Mouse (Mus musculus): Measurements from ENCODE around the gene Racgap1.

The Racgap1 gene

DNA sequence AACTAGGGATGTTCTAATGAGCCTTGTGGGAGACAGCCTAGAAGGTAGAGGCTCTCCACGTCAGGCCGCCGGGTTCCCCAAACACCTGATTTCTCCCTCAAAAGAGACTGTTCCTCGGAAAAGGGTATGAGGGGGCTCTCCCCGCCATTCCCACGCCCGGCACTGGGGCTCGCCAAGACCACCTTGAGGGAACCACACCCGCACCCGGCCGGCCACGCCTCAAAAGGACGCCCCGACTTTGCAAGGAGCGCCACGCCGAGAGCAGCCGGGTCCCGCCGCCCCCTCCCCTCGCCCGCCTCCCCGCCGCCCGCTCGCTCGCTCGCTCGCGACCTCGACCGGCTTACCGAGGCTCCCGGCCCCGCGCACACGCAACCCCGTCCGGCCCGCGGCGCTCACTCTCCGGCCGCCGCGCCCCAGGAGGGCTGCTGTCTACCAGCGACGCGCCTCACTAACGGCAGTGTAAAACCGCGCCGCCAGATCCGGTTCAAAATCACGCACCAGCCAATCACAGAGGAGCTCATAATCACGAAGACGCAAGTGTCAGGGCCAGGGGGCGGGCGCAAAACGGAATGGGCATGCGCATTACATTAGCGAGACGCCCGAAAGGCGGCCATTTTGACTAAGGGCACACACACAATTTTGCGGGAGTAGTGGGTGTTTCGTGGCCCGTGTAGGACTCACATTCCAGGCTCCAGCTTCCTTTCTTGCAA, at the start of gene Racgap1:
Gene Racgap1 (minus strand): TSS at position 494 of the 710 bp plus-strand sequence.
- DNase-seq, result peak; percentile 98

DNA sequence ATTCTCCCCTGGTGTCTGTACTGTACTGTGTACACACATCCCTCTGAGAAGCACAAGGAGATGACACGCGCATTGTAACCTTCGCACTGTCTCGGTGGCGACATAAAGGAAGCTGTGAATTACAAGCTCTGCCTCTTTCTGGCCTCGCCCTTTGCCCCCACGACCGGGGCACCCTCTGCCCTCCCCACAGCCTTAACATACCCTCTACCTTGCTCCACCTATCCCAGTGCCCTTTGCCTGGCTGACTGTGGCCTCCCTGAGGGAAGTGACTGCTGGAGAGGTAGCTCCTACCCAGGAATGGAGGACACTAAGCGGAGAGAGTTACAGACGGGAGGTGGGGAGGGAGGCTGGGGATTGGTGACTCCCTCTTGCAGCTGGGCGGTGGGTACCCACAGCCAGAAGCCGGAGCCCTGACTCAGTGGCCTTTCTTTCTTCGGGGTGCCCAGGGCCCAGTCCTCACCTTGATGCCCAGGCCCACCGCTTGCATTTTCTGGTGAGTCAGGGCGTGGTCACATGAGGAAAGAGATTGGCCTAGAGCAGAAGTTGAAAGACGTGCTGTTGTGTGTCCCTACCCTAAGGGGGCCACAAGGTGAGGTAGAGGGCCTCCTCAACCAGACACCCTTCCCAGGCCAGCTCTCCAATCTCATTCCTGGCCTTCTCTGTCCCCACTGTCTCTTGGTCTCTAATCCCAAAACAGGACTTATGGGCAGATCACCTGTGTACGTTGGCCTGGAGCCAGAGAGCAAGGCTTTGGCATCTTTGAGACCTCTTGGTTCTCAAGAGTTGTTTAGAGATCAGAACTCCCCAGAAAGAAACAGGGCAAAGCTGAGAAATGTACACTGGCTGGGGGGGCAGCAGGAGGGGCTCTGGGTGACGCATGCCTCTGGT, 49.0 kb upstream of the Racgap1 start:
- DNase-seq, result no peak

DNA sequence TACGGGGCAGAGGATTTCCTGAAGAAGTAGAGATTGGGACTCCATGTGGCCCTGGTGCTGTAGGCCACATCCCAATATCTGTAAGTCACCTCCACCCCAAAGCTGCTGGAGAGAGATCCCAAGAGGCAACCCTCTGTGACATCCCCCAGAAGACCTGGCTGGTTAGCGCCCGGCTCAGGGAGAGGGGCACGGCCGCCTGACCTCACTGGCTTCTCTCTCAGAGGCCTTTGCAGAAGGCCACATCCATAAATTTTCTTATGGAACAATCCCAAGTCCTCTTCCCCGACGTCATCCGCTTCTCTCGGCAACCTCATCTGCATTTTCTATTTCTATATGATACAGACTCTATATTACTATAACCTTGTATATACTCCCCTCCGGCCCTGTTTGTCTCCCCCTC, 48.3 kb upstream of the Racgap1 start:
- no peak for DNase-seq

DNA sequence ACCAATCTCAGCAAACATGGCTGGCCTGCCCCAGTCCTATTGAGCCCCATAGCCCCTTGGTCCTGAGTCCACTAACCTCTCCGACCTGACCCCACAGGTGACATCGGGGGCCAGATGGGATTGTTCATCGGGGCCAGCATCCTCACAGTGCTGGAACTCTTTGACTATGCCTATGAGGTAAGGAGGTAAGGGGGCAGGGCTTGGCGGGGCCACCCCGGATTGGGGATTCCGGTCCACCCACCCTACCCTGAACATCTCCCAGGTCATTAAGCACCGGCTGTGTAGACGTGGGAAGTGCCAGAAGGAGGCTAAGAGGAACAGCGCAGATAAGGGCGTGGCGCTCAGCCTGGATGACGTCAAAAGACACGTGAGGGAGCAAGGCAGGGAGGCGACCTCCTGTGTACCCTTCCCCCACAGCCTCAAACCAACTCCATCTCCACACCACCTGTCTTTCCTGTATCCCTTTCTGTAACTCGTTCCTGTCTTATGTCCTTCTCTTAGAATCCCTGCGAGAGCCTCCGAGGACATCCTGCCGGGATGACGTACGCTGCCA, 47.2 kb upstream of the Racgap1 start:
- DNase-seq, result no peak

DNA sequence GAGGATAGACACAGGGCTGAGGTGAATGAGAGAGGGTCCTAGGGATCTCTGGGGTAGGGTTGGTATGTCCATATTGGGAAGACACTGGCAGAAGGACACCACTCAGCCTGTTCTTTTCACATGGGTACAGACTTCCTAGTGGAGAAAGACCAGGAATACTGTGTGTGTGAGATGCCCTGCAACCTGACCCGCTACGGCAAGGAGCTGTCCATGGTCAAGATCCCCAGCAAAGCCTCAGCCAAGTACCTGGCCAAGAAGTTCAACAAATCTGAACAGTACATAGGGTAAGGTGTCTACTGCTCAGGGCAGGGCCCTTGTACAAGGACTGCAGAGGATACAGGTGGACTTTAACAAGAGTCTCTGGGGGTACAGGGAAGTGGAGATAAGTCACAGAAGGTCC, 45.9 kb upstream of the Racgap1 start:
- no peak for DNase-seq

DNA sequence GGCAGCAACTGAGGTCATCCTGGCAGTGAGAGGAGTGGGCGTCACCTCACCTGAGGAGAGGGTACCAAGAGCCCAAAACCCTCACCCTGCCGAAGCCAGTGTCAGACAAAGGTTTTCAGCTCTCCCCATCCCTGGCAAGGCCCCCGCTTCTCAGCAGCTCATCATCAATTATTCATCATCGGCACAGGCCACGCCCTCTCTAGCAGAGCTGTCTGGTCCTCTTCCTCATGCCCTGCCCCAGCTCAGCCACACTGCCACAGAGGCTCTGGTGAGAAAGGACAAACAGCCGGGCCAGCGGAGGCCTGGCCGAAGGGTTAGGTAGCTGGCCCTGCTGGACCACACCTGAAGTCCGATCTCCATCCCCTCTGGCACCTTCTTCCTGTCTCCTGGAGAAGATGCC, 40.5 kb upstream of the Racgap1 start:
- DNase-seq, result no peak

DNA sequence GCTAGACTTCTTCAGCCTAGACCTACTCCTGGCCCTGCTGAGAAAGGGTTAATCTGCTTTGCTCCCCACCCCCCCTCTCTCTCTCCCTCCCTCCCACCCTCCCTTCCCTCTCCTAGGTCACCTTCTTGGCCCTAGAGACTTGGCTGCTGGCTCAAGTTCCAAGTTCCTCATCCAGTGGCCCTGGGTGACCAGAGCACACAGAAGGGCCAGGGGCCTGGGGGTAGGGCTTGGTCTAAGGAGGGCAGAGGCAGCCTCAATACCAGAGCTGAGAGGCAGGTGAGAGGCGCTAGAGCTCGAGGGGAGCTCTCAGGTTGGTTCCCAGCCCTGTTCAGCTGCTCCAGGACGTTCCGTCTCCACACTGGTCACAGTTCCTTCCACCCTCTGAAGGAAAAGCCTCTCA, 39.5 kb upstream of the Racgap1 start:
- no peak for DNase-seq

DNA sequence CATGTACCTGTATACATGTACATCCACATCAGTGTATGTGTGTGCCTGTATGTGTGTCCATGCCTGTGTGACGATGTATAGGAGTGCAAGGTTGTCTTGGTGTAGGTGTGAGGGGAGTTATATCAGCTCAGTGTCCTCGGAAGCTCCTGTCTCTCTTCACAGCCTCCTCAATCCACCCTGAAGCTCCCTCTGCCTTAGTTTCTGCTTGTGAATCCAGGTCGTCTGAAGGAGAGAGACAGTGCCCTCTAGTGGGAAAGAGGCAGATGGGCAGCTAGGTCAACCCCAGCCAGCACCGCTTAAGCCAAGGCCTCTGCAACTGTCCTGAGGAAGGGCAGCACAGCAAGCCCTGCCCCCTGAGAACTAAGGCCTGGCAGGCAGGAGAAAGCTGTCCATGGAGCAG, 37.3 kb upstream of the Racgap1 start:
- DNase-seq, result peak; percentile 55

DNA sequence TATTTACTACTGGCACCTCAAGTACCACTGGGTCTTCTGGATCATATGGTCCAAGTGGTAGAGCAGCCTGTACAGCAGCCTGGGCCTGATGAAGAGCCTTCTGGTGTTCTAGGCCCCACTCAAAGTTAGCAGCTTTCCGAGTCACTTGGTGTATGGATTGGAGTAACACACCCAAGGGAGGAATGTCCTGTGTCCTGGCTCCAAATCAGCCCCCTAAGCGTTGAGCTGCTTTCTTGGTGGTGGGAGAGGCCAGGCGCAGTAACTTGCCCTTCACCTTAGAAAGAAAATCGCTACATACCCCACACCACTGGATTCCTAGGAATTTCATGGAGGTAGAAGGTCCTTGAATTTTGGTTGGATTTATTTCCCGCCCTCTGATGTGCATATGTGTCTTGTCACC, 32.7 kb upstream of the Racgap1 start:
- no peak for DNase-seq

DNA sequence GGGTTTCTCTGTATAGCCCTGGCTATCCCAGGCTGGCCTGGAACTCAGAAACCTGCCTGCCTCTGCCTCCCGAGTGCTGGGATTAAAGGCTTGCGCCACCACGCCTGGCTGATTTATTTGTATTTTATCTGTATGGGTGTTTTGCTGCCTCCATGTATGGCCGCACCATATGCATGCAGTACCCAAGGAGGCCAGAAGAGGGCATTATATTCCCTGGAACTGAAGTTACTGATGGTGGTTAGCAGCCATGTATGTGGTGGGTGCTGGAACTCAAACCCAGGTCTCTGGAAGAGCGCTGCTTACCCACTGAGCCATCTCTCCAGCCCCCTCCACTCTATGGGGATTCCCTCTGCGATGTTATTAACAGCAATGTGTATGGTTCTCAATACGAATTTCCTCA, 31.4 kb upstream of the Racgap1 start:
- no peak for DNase-seq

DNA sequence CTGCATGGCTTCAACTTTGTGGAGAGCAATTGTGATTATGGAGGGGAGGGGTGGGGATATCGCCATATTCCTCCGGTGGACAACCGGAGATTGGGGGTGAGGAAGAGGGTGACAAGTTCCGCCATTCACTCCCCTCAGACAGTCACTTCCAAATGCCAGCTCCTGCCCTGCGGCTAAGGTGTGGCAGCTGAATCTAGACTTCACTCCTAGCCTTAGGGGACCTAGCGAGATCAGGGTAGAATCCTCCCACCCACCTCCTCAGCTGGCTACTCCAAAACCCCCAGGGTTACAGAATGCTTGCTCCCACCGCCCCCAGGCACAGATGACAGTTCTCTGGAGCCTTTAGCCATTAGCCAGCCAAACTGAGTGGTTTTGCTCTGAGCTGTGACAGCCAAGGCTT, 27.6 kb upstream of the Racgap1 start:
- DNase-seq, result no peak

DNA sequence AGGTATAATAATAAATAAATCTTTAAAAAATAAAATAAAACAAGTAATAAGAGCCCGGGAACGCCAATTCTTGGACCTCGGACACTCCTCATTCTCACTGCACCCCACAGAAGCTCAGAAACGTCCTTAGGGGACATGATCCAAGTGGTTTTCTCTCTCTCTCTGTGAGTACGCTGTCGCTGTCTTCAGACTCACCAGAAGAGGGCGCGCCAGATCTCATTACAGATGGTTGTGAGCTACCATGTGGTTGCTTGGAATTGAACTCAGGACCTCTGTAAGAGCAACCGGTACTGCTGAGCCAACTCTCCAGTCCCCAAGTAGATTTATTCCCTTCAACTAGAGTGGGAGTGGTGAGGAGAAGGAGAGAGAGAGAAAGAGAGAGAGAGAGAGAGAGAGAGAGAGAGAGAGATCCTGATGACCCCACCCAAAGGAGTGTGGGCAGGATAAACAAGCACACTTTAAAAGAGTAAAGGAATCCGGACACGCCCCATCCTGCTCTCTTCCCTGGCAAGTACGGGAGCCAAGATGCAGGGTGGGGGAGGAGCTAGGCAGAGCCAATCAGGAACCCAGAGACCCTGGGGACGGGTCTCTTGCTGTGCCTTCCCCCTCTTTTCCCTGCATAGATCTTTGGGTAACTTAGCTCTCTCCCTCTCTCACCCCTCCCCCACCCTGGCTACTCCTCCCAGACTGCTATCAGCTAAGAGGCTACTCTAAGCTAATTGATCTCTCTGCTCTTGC, 26.8 kb upstream of the Racgap1 start:
- no peak for DNase-seq

DNA sequence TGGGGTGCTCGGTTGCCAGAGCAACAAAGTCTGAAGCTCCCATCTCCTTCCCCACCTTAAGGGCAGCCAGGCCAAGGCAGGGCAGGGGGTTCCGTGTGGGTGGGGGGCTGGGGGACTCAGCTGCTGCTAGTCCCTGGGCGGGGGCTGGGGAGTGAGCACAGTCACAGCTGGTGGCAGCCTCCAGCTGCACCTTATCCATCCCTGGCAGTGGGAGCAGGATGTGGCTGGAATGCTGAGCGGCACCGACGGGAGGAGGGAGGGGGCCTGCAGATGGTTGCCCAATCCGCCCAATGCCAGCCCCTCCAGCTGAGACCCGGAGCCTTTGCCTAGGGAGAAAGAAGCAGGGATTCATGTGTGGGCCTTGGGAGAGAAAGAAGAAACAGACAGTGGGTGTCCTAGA, 25.6 kb upstream of the Racgap1 start:
- DNase-seq, result no peak

DNA sequence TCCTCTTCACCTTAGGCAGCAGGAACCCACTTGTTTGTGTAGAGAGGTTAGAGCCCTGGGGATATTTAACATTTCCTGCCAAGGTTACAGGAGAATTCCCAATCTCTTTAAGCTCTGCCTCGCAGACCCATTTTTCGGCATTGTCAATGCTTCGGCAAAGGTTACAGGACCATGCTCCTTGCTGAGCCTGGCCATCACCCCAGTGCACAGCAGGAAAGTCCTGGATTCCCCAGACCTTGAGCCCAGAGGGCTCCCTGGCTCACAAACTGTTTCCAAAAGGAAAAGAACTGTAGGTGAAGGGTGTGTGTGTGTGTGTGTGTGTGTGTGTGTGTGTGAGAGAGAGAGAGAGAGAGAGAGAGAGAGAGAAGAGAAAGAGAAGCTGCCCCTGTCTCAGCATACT, 23.4 kb upstream of the Racgap1 start:
- no peak for DNase-seq

DNA sequence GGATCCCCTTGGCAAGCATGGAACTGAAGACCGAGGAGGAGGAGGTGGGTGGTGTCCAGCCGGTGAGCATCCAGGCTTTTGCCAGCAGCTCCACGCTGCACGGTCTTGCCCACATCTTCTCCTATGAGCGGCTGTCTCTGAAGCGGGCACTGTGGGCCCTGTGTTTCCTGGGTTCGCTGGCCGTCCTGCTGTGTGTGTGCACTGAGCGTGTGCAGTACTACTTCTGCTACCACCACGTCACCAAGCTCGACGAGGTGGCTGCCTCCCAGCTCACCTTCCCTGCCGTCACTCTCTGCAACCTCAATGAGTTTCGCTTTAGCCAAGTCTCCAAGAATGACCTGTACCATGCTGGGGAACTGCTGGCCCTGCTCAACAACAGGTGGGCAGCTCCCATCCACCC, 20.3 kb upstream of the Racgap1 start:
- no peak for DNase-seq

DNA sequence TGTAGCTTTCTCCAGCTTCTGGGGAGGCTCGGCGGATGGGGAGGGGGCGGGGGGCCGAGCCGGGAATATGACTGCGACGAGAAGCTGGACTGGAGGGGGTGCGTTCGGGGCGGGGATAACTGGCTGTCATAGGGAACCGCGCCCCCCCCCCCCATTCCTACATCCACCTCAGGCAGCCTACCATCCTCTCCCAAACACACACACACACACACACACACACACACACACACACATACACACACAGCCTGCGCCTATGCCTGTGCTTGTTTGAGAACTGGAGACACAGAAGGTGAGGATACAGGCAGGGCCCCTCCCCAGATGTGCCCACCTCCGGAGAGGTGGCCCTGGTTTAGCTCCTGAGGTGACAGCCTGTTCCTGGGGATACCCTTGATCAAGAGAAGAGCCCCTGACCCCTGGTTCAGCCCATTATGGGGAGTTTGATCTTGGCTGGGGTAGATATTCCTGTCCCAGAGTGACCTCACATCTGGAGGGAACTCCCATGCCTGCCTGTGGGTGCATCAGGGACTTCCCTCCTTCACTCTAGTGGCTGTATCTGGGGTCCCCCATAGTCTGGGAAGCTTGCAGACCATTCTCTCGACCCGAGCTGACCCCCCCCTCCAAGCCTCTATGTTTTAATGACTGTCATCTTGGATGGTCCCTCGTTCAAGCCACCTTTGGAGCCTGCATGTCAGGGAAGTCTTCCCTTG, 19.7 kb upstream of the Racgap1 start:
- no peak for DNase-seq

DNA sequence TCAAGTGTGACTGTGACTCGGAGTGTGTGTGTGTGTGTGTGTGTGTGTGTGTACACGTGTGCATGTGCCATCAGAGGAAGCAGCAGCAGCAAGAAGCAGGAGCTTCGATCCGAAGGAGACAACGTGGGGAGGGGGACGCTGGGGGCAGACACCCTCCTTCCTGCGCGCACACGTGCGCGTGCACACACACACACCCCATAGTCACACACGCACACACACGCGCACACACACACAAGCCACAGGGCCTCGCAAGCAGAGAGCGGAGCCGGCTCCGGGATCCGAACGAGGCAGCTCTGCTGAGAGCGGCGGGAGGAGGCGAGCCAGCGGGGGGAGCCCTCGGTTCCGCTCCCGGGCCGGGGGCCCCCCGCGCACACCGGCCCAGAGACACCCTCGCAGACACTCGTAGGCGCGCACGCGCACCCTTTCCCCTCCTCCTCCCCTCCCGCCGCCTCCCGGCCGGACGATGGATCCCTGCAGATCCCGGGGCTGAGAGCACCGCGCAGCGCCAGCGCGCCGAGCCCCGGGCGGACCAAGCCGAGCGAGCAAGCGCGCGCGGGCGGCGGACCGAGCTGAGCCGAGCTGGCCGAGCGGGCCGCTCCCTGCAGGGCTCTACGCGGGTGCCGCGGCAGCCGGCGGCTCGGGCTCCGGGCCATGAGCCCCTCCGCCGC, 18.8 kb upstream of the Racgap1 start, which contains the start of gene Asic1:
Gene Asic1 (plus strand): TSS at position 215 of the 668 bp plus-strand sequence.
- DNase-seq, result peak; percentile 66

DNA sequence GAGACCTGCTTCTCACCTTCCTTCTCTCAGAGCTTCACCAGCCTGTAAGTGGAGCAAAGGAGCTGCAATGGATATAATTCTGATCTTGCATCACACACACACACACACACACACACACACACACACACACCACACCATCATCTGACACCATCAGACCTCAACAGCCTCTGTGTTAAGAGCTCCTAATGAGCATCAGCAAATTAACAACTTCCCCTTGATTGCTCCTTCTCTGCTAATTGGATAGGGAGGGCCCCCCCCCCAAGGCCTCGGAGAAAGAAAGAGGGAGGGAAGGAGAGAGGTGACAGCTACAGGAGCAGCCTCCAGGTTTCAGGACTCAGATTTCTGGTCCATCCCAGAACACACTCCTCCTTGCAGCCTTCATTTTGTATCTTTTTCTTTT, 17.9 kb upstream of the Racgap1 start:
- DNase-seq, result no peak

DNA sequence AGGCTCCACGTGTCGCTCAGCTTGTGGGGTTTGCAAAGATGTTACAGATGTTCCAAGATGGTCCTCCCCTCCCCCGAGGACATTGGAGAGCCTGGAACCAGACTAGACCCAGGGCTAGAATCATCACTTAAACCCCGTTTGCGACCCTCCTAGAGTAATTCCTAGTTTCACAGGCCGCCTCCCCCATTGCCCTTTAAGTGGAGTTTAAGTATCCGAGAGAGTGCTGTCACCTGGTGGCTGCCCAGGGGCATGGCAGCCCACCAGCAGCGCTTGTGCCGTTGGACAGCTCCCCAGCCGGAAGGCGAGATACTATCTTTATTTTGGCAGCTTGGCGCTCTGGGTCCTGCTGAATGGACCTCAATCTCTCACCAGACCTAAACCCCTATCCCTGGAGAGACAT, 17.4 kb upstream of the Racgap1 start:
- peak; percentile 79 for DNase-seq

DNA sequence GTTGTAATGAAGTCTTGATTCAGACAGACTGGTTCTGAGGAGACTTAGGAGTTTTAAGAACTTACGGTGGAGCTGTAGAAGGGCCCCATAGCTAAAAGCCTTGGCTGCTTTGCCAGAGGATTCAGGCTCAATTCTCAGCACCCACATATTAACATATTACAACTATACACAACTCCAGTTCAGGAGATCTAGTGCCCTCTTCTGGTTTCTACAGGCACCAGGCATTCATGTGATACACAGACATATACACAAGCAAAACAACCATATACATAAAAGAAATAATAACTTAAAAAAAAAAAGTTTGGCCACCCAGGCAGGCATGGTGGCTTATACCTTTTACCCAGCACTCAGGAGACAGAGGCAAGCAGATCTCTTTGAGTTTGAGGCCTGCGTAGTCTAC, 16.1 kb upstream of the Racgap1 start:
- DNase-seq, result no peak

DNA sequence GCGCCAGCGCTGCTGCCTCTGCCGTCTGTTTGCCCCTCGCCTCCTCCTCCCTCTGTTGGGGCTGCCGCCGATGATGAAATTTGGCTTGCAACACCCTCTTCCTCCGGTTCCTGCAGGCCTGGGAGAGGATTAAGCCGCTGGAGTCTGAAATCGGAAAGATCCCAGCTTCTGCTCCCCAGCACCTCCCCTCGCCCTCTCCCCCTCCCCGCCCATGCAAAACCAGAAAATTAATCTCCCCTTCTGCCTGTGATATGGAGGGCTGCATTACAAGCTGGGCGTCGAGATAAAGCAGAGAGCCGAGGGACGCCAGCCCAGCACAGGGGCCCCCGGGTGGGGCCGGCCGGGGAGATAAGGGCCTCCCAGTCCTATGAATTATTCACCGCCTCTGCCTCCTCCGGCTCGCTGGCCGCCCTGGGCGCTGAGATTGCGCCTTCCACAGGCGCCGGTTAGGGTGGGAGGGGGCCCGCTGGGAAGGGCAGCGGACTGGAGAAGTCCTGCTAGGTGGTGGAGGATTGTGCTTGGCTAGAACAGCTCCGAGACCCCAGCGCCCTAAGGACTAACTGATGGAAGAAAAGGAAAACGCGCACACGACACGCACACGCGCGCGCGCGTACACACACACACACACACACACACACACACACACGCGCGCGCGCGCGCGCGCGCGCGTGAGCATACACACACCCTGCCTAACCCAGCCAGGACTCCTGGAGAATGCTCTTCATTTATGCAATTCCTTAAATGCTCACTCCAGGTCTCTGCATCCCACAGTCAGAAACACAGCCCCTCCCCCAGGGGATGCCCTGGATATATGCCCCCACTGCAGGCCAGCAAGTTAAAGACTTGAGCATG, 13.4 kb upstream of the Racgap1 start:
- DNase-seq, result no peak
